Mouse (Mus musculus): ENCODE data around the gene Smarca2.

GRCm38 (mm10) chr19:26753266-26753872 lies 148.5 kb downstream of the Smarca2 start:
- TF ChIP-seq POLR2A (IDR thresholded peaks at IDR 0.05; ENCODE audit: insufficient read length, low read depth) = no peak
- no peak for TF ChIP-seq USF1 (IDR thresholded peaks at IDR 0.05; ENCODE audit: low read depth)
- TF ChIP-seq MYOG (IDR thresholded peaks at IDR 0.05; ENCODE audit: control insufficient read depth in 1 of 3, insufficient read depth in 1 of 3, insufficient read length in 2 of 3, low read depth in 2 of 3) = no peak
- no peak for TF ChIP-seq E2F4 (IDR thresholded peaks at IDR 0.05; ENCODE audit: insufficient read depth)
- TF ChIP-seq SRF (IDR thresholded peaks at IDR 0.05; ENCODE audit: control insufficient read depth, insufficient read length, low read depth) = no peak
- no peak for TF ChIP-seq POLR2AphosphoS2 (IDR thresholded peaks at IDR 0.05; ENCODE audit: insufficient read length, low read depth)
- no peak for TF ChIP-seq MAX (IDR thresholded peaks at IDR 0.05; ENCODE audit: low read depth)
- TF ChIP-seq MYOD1 (IDR thresholded peaks at IDR 0.05; ENCODE audit: control insufficient read depth in 1 of 3, insufficient read length in 2 of 3, low read depth in 2 of 3) = no peak
- TF ChIP-seq TCF12 (IDR thresholded peaks at IDR 0.05; ENCODE audit: insufficient read depth, poor library complexity, severe bottlenecking) = no peak
- no peak for TF ChIP-seq TCF3 (IDR thresholded peaks at IDR 0.05; ENCODE audit: insufficient read length, low read depth)
- no peak for TF ChIP-seq CEBPB (IDR thresholded peaks at IDR 0.05; ENCODE audit: insufficient read depth, poor library complexity, severe bottlenecking)
- TF ChIP-seq REST (IDR thresholded peaks at IDR 0.05; ENCODE audit: insufficient read depth, insufficient read length) = no peak

Data from myocyte (in vitro differentiated cells).